Mouse (Mus musculus) cerebellum, adult 2 months (tissue): ENCODE measurements around the gene G430095P16Rik. TPM values are rescaled to one million over a fixed set of nuclear protein-coding genes. Genes with fewer than 3 reads are reported as not detected.

Experiments
- DNase-seq, 2 experiments: peaks; one replicate each; pipeline ENCODE4 v3.0.0; 2021
- H3K27ac ChIP-seq: fragments of 200-500 bp; 2 replicates; pipeline ENCODE4 v1.5.1; 2012; ENCODE audit warnings: low read length, control low read depth, inconsistent platforms; ENCODE audit not compliant: insufficient read depth
- H3K27me3 ChIP-seq: fragments of 200-500 bp; 2 replicates; pipeline ENCODE4 v1.6.1; 2012; ENCODE audit warnings: inconsistent platforms, mild to moderate bottlenecking, low read length, moderate library complexity; ENCODE audit not compliant: control insufficient read depth, insufficient read depth
- H3K4me1 ChIP-seq: fragments of 200-500 bp; 2 replicates; pipeline ENCODE4 v1.6.1; 2011; ENCODE audit warnings: low read length; ENCODE audit not compliant: control insufficient read depth, insufficient read depth
- H3K4me3 ChIP-seq: fragments of 200-500 bp; replicated peaks from 2 replicates; pipeline ENCODE3; 2011; ENCODE audit warnings: mild to moderate bottlenecking, low read depth, low read length, control low read depth; ENCODE audit not compliant: insufficient read depth
- CTCF ChIP-seq: fragments of 200-500 bp; IDR thresholded peaks from 2 replicates; pipeline ENCODE4 v1.5.1; 2011; ENCODE audit warnings: low read depth, mild to moderate bottlenecking, control low read depth, low read length, moderate library complexity, borderline replicate concordance; ENCODE audit not compliant: insufficient read depth
- POLR2A ChIP-seq: fragments of 200-500 bp; IDR thresholded peaks from 2 replicates; pipeline ENCODE4 v1.6.1; 2011; ENCODE audit warnings: low read length, control low read depth, borderline replicate concordance; ENCODE audit not compliant: insufficient read depth
- WGBS: fragments of 180-500 bp; shearing (Covaris S2); methylation state at CpG from one replicate; pipeline ENCODE4 v1.1.7; 2018; 5-methylcytosine and 5-hydroxymethylcytosine counted together
- polyA plus RNA-seq: library from polyadenylated mRNA; depleted of rRNA; stranded (reverse); fragments of >200 nt; gene quantifications from 2 replicates; pipeline ENCODE4 v1.2.3, GENCODE M21; 2012

The G430095P16Rik gene
- polyA plus RNA-seq, 1 experiment = 0.33 TPM

- 16% methylated on average over 7 of the region's 7 CpGs for WGBS
- DNase-seq = peak; percentile 57 to 68
Observed at GRCm38 (mm10) chr8:84699861-84700322, 22.9 kb upstream of the G430095P16Rik start.

GRCm38 (mm10) chr8:84700526-84700925, 22.3 kb upstream of the G430095P16Rik start:
- peaks cover 16% of the 10 kb centered on the region for H3K4me1 ChIP-seq
- TF ChIP-seq CTCF (no peak), POLR2A (no peak)
- H3K4me3 ChIP-seq = no peak overlapping the region
- no peak overlapping the region for H3K27ac ChIP-seq
- 72% methylated on average over 5 of the region's 5 CpGs for WGBS
- no peak for DNase-seq
- H3K27me3 ChIP-seq = no peaks in the 10 kb centered on the region

More at GRCm38 (mm10) chr8:84699861-84700322, 22.9 kb upstream of the G430095P16Rik start:
- Histone ChIP-seq H3K4me1 (peaks cover 13% of the 10 kb centered on the region), H3K4me3 (no peak overlapping the region), H3K27ac (no peak overlapping the region), H3K27me3 (no peaks in the 10 kb centered on the region)
- TF ChIP-seq POLR2A = no peak
- peak; percentile 85 for TF ChIP-seq CTCF

GRCm38 (mm10) chr8:84700941-84701911, 21.6 kb upstream of the G430095P16Rik start, which contains the start of gene Lyl1:
Gene Lyl1, plus strand, starts transcription at chr8:84701457.
- Histone ChIP-seq H3K27me3 (no peaks in the 10 kb centered on the region), H3K4me1 (peaks cover 16% of the 10 kb centered on the region), H3K4me3 (no peak within 1 kb of the TSS), H3K27ac (no peak within 1 kb of the TSS)
- TF ChIP-seq CTCF = no peak
- WGBS = 45% methylated on average over 34 of the region's 34 CpGs
- peak in 1 of 2 experiments; percentile 31 for DNase-seq

- WGBS = 84% methylated on average over 9 of the region's 9 CpGs
- H3K4me1 ChIP-seq = peaks cover 16% of the 10 kb centered on the region
- DNase-seq = no peak
- H3K27ac ChIP-seq = no peak overlapping the region
- TF ChIP-seq CTCF (no peak), POLR2A (no peak)
- H3K27me3 ChIP-seq = no peaks in the 10 kb centered on the region
- H3K4me3 ChIP-seq = no peak overlapping the region
Observed at GRCm38 (mm10) chr8:84702561-84702960, 20.2 kb upstream of the G430095P16Rik start.

- Histone ChIP-seq H3K27ac (no peak overlapping the region), H3K4me3 (no peak overlapping the region), H3K4me1 (peaks cover 16% of the 10 kb centered on the region), H3K27me3 (no peaks in the 10 kb centered on the region)
- DNase-seq = no peak
- TF ChIP-seq POLR2A = no peak
- no peak for TF ChIP-seq CTCF
- 76% methylated on average over 6 of the region's 6 CpGs for WGBS
Observed at GRCm38 (mm10) chr8:84702963-84703465, 19.8 kb upstream of the G430095P16Rik start.

GRCm38 (mm10) chr8:84703466-84704249, 19.1 kb upstream of the G430095P16Rik start:
- Histone ChIP-seq H3K4me3 (no peak overlapping the region), H3K27ac (no peak overlapping the region)
- 50% methylated on average over 38 of the region's 38 CpGs for WGBS

GRCm38 (mm10) chr8:84704356-84704755, 18.5 kb upstream of the G430095P16Rik start:
- 28% methylated on average over 16 of the region's 16 CpGs for WGBS
- Histone ChIP-seq H3K27me3 (no peaks in the 10 kb centered on the region), H3K27ac (no peak overlapping the region), H3K4me3 (no peak overlapping the region), H3K4me1 (peaks cover 20% of the 10 kb centered on the region)
- DNase-seq = peak; percentile 59 to 70
- TF ChIP-seq POLR2A (no peak), CTCF (peak; percentile 58; the same call in 1 of the 2 replicates)

More at GRCm38 (mm10) chr8:84703466-84704249, 19.1 kb upstream of the G430095P16Rik start:
- TF ChIP-seq CTCF (no peak), POLR2A (no peak)
- Histone ChIP-seq H3K27me3 (no peaks in the 10 kb centered on the region), H3K4me1 (peaks cover 17% of the 10 kb centered on the region)
- DNase-seq = peak in 1 of 2 experiments; percentile 33
